Mouse (Mus musculus) liver, embryonic 11.5 days (tissue): ENCODE results near the gene D430041D05Rik. TPM values are rescaled to one million over a fixed set of nuclear protein-coding genes. Genes with fewer than 3 reads are reported as not detected.
"Not testable (repeated sequence)": the region's sequence is repeated elsewhere in the genome, so short reads cannot be mapped to it uniquely, and the experiment has no call there.

Source experiments
- ATAC-seq: fragments of 200-750 bp; cut with Nextera tagmentation; replicated peaks from 2 replicates; pipeline ENCODE4 v1.8.0; 2017; ENCODE audit warnings: moderate number of reproducible peaks, mild to moderate bottlenecking, moderate TSS enrichment, moderate library complexity; ENCODE audit not compliant: low FRiP score
- DNase-seq: peaks from one replicate; pipeline ENCODE4 v3.0.0-alpha.2; 2017; ENCODE audit warnings: low spot score
- H3K27ac ChIP-seq: fragments of 300-500 bp; sonication (generic); 2 replicates; pipeline ENCODE4 v1.5.1; 2014; ENCODE audit warnings: mild to moderate bottlenecking, low read depth, low read length, control low read depth
- H3K27me3 ChIP-seq: fragments of 300-500 bp; sonication (generic); replicated peaks from 2 replicates; pipeline ENCODE4 v1.6.1; 2014; ENCODE audit warnings: low read length, mixed read lengths; ENCODE audit not compliant: control insufficient read depth, insufficient read depth
- H3K36me3 ChIP-seq: fragments of 300-500 bp; sonication (generic); 2 replicates; pipeline ENCODE4 v1.6.1; 2014; ENCODE audit warnings: mild to moderate bottlenecking, low read length, moderate library complexity, mixed read lengths; ENCODE audit not compliant: control insufficient read depth, insufficient read depth
- H3K4me1 ChIP-seq: fragments of 300-500 bp; sonication (generic); replicated peaks from 2 replicates; pipeline ENCODE4 v1.6.1; 2014; ENCODE audit warnings: low read length, mixed read lengths; ENCODE audit not compliant: control insufficient read depth, insufficient read depth
- H3K4me2 ChIP-seq: fragments of 300-500 bp; sonication (generic); 2 replicates; pipeline ENCODE4 v1.6.1; 2014; ENCODE audit warnings: mild to moderate bottlenecking, control low read depth, moderate library complexity
- H3K4me3 ChIP-seq: fragments of 300-500 bp; sonication (generic); 2 replicates; pipeline ENCODE4 v1.5.1; 2014; ENCODE audit warnings: low read depth, low read length, control low read depth
- H3K9ac ChIP-seq: fragments of 300-500 bp; sonication (generic); 2 replicates; pipeline ENCODE4 v1.6.1; 2014; ENCODE audit warnings: low read depth, low read length, control low read depth
- H3K9me3 ChIP-seq: fragments of 300-500 bp; sonication (generic); 2 replicates; pipeline ENCODE4 v1.6.1; 2016; ENCODE audit warnings: low read length, inconsistent platforms, mixed read lengths; ENCODE audit not compliant: control insufficient read depth
- whole genome bisulfite sequencing: fragments of 180-500 bp; shearing (Covaris S2); extraction: QIAGEN DNeasy Blood & Tissue Kit; methylation state at CpG from one replicate; pipeline ENCODE4 v1.1.7; 2014; 5-methylcytosine and 5-hydroxymethylcytosine counted together
- polyA plus RNA-seq: library from polyadenylated mRNA; unstranded; fragments of >200 nt; fragmentation: Nextera tagmentation; extraction: Ambion mirVana; gene quantifications from 2 replicates; pipeline ENCODE4 v1.2.1, GENCODE M21; 2014

D430041D05Rik gene
- polyA plus RNA-seq, 1 experiment from 2014 or later: 0.16 TPM

DNA sequence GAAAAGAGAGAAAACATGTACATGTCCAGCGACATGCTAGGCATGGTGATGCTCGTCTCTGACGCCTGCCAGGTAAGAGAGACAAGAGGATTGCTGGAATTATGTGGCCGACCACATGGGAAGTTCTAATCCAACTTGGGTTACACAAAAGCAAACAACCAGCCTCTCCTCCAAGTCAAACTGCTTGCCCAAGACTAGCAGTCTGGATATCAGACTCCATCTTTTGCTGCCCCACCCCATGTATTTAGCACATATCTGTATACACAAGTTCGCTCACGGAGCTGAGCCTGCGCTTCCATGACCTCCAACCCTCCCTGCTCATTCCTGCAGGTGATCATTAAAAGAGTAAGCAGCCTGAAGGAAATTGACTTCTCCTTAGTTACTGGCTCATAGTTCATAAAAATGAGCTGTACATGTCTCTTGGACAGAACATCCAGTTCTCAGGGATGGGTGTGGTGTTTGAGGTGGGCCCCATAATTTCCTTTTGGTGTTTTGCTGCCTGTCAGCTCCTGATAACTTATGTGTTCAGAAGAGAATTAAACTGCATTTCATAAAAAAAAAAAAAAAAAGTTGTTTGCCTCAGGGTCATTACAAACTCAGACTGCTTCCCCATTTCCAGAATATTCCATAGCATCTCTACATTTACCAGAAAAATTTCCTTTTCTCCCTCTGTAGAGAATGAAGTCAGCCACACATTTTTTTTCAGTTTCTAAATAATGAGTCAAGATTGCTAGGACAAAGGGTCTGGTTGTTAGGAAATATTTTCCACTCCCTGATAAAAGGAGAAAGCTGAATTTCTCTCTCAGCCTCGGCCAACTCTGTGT lies 288.9 kb downstream of the D430041D05Rik start:
- no peaks in the 10 kb centered on the region for H3K36me3 ChIP-seq
- peak overlapping the region; percentile 79 for H3K27ac ChIP-seq
- H3K4me2 ChIP-seq: peak overlapping the region; percentile 99
- WGBS: 51% methylated on average over 8 of the region's 8 CpGs
- peak overlapping the region; percentile 59 for H3K4me3 ChIP-seq
- DNase-seq (no peak), ATAC-seq (peak; percentile 67)
- H3K4me1 ChIP-seq: peaks cover 37% of the 10 kb centered on the region
- peaks cover 4% of the 10 kb centered on the region; the same call in 1 of the 2 replicates for H3K27me3 ChIP-seq
- peak overlapping the region; percentile 54 for H3K9ac ChIP-seq
- H3K9me3 ChIP-seq: no peaks in the 10 kb centered on the region

DNA sequence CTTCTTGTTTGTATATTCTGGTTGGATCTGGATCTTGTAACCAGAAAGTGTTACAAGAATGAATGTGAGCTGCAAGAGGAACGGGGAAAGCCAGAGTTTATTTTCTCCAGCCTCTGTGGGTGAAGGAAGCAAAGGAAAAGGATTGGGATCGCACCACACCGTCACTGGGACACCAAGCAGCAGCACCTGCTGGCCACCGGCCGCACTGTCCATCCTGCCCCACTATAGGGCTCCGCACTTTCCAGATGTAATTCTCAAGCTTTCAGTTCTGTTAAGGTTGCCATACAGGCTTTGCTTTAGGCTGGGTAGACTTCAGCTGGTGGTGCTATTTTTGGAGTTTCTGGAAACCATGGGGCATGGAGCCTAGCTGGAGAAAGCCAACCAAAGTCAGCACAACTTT lies 290.5 kb downstream of the D430041D05Rik start:
- Histone ChIP-seq H3K9ac (no peak overlapping the region), H3K27ac (no peak overlapping the region; the same call in 1 of the 2 replicates), H3K27me3 (no peaks in the 10 kb centered on the region; the same call in 1 of the 2 replicates), H3K4me3 (no peak overlapping the region), H3K36me3 (no peaks in the 10 kb centered on the region), H3K4me1 (peaks cover 37% of the 10 kb centered on the region), H3K4me2 (no peak overlapping the region), H3K9me3 (no peaks in the 10 kb centered on the region)
- no peak for ATAC-seq
- no peak for DNase-seq
- WGBS: 62% methylated on average over 6 of the region's 6 CpGs

DNA sequence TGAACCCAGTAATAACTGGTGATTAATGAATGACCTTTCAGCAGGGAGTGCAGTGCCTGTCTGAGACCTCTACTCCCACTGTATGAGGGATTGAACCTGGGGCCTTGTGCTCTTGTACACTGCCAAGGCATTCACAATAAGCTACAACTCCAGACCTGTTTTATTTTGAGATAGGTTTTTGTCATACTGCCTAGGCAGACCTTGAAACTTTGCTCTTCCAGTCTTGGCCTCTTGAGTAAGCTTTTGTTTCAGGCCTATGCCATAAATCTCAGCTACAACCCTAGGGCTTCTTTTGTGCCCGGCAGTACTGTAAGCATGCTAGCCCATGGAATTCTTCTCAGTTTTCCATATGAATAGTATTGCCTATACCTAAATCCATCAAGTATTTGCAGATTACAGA lies 291.7 kb downstream of the D430041D05Rik start:
- no peak for ATAC-seq
- no peak overlapping the region for H3K4me2 ChIP-seq
- WGBS: 79% methylated on average over 1 of the region's 1 CpGs
- H3K27ac ChIP-seq: no peak overlapping the region
- no peak for DNase-seq
- H3K4me3 ChIP-seq: no peak overlapping the region
- no peaks in the 10 kb centered on the region for H3K36me3 ChIP-seq
- H3K9ac ChIP-seq: no peak overlapping the region
- no peaks in the 10 kb centered on the region for H3K27me3 ChIP-seq
- no peaks in the 10 kb centered on the region for H3K9me3 ChIP-seq
- peaks cover 32% of the 10 kb centered on the region for H3K4me1 ChIP-seq

DNA sequence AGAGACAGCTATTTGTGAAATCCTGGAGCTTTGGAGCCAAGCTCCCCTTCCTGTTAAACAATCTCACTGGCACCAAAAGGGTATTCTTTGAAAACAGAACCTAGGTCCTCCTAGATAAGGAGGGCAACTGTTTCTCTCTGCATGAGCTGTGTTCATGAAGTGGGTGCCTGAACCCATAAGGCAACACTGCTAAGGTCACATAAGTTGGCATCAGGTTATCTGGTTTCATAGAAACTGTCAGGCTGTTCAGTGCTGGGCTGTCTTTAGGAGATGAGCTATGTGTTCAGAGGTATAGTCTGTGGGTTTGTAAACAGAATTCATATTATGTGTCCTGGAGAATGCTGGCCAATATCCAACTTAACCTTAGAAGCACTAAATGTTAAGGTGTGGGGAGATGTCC lies 293.6 kb downstream of the D430041D05Rik start:
- not testable (repeated sequence) for H3K9ac ChIP-seq, H3K27me3 ChIP-seq, H3K27ac ChIP-seq, H3K9me3 ChIP-seq, H3K36me3 ChIP-seq, ATAC-seq, H3K4me3 ChIP-seq, DNase-seq, H3K4me2 ChIP-seq
- H3K4me1 ChIP-seq: peaks cover 20% of the 10 kb centered on the region

DNA sequence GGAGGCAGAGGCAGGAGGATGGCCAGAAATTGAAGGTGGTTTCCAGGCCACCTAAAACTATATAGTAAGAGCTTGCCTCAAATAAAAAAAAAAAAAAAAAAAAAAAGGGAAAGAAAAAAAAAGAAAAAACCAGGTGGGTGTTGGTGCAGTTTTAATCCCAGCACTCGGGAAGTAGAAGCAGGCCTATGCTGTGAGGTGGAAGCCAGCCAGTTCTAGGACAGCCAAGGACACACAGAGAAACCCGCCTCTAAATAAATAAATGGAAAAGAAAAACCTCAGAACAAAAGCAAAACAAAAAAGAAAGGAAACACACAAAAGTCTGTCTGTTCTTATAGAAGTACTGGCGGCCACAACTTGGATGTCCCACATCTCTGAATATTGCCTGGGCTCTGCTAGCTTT lies 295.9 kb downstream of the D430041D05Rik start:
- H3K9ac ChIP-seq: no peak overlapping the region
- ATAC-seq (no peak), DNase-seq (no peak)
- no peak overlapping the region for H3K4me3 ChIP-seq
- no peaks in the 10 kb centered on the region for H3K9me3 ChIP-seq
- H3K4me2 ChIP-seq: no peak overlapping the region
- WGBS: 87% methylated on average over 3 of the region's 3 CpGs
- no peaks in the 10 kb centered on the region for H3K36me3 ChIP-seq
- peaks cover 3% of the 10 kb centered on the region for H3K4me1 ChIP-seq
- no peak overlapping the region for H3K27ac ChIP-seq
- H3K27me3 ChIP-seq: no peaks in the 10 kb centered on the region

DNA sequence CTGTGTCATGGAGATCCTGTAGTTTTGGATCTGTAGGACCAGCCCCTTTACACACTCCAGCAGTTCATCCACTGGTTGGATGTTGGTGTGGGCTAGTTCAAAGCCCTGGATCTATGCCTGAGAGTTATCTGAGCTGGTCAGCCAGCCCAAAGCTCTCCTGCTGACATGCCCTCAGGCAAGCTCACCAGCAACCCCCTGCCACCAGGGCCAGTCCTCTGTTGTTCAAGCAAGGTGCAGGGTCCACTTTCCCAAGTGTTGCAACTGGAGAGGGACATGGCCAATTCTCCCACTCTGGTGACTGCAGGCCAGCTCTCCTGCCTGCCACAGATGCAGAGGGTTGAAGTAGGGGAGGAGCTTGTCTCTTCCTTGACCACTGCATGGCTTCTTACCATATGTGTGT lies 297.2 kb downstream of the D430041D05Rik start:
- H3K4me3 ChIP-seq, H3K27ac ChIP-seq, H3K9me3 ChIP-seq, H3K4me2 ChIP-seq, H3K36me3 ChIP-seq, DNase-seq, H3K9ac ChIP-seq, H3K27me3 ChIP-seq: not testable (repeated sequence)
- H3K4me1 ChIP-seq: peaks cover 11% of the 10 kb centered on the region
- ATAC-seq: peak; percentile 52

DNA sequence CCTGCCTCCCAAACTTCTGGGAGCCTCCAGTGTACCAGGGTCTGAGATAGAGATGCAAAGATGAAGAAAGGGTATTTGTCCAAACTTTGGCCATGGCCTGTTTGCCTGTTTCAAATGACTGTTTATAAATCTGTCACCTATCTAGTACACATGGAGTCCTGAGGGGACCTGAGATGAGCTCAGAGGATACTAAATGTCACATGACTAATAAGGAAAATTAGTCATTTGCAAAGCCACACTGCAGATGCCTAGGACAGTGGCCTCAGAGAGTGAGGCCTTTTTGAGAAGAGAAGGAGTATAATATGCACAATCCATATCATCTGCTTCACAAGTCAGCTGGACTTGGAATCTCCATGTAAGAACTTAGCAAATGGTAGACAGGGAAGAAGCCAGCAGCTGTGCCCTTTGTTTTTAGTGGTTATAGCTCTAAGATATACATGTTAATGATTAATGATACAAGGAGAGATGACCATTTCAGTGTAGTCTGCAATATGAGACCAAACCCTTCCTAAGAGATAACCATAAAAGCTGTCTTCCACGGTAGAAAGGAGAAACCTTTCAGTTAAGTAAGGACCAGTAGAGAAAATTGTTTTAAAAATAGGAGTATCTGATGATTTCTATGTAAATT lies 299.5 kb downstream of the D430041D05Rik start:
- no CpG with 5 or more reads among the region's 1 CpGs for WGBS
- H3K27me3 ChIP-seq, H3K27ac ChIP-seq, DNase-seq, H3K36me3 ChIP-seq, H3K9ac ChIP-seq, H3K9me3 ChIP-seq, H3K4me3 ChIP-seq, ATAC-seq, H3K4me2 ChIP-seq: not testable (repeated sequence)
- peaks cover 13% of the 10 kb centered on the region for H3K4me1 ChIP-seq

DNA sequence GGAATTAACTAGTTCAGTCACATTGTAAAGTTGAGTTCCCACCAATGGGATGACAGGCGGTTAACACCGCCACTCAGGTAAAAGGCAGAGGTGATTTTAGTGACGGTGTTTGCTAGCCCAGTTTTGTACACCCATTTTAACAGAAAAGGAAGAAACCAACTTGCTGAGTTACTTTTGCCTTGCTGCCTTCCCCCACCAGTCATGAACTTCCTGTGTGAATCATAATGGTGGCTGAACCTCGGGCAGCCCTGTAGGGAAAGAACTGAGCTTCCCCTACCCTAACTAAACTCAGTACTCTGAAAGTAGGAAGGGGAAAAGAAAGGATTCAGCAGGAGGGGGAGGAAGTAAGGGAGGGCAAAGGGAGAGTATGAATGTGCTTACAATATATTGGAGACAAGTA lies 300.8 kb downstream of the D430041D05Rik start:
- DNase-seq (no peak), ATAC-seq (no peak)
- no peak overlapping the region for H3K4me2 ChIP-seq
- WGBS: 71% methylated on average over 4 of the region's 4 CpGs
- H3K36me3 ChIP-seq: no peaks in the 10 kb centered on the region
- H3K4me3 ChIP-seq: no peak overlapping the region
- H3K4me1 ChIP-seq: peaks cover 16% of the 10 kb centered on the region
- H3K9me3 ChIP-seq: no peaks in the 10 kb centered on the region
- H3K27me3 ChIP-seq: no peaks in the 10 kb centered on the region
- H3K27ac ChIP-seq: peak overlapping the region; percentile 55
- no peak overlapping the region for H3K9ac ChIP-seq

DNA sequence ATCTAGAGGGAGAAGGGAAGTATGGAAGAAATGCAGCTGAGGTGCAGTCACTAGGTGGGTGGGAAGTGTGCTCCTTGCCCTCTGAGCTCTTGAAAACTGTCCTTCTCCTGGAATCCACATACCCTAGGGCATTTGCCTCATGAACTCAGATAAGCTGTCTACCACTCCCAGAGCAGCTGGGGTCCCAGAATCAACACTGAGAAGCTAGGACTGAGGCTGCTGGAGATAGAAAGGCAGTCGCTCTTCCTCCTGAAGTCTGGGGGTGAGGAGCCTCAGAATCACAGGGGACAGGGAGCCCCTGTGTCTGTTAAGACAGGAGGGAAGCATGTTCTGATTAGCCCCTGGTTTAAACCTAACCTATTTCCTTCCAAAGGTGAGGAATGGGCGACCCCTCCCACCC lies 301.3 kb downstream of the D430041D05Rik start:
- Histone ChIP-seq H3K36me3 (no peaks in the 10 kb centered on the region), H3K9me3 (no peaks in the 10 kb centered on the region), H3K27me3 (no peaks in the 10 kb centered on the region), H3K9ac (0 out of 2 replicates have a peak overlapping the region, but pooled peaks have one; percentile 39), H3K4me2 (no peak overlapping the region), H3K4me1 (peaks cover 16% of the 10 kb centered on the region), H3K4me3 (no peak overlapping the region), H3K27ac (peak overlapping the region; percentile 55)
- DNase-seq: no peak
- 35% methylated on average over 2 of the region's 2 CpGs for WGBS
- peak; percentile 46; the same call in 1 of the 2 replicates for ATAC-seq
